Mouse (Mus musculus): ENCODE results near the gene Ddx39. TPM values are rescaled to one million over a fixed set of nuclear protein-coding genes. Genes with fewer than 3 reads are reported as not detected.

The Ddx39 gene
- polyA plus RNA-seq, 1 experiment from 2014 or later = 92.4 TPM

GRCm38 (mm10) chr8:83714676-83715030 is 324 bp upstream of the Ddx39 start:
- Histone ChIP-seq H3K9me3 (replicated peaks; ENCODE audit: control insufficient read depth, low read length, poor library complexity, severe bottlenecking) (no peaks in the 10 kb centered on the region), H3K36me3 (ENCODE audit: control insufficient read depth, insufficient read depth, low read length) (no peaks in the 10 kb centered on the region), H3K27me3 (ENCODE audit: control insufficient read depth, insufficient read depth, low read depth, low read length) (no peaks in the 10 kb centered on the region), H3K4me2 (ENCODE audit: low read length) (peak overlapping the region; percentile 54), H3K4me1 (ENCODE audit: control insufficient read depth, insufficient read depth, low read length) (peaks cover 17% of the 10 kb centered on the region), H3K9ac (ENCODE audit: low read depth, low read length) (no peak overlapping the region), H3K27ac (ENCODE audit: low read length) (peak overlapping the region; percentile 53), H3K4me3 (ENCODE audit: low read depth, low read length) (peak overlapping the region; percentile 92)
- ATAC-seq = no peak
- WGBS = 24% methylated on average over 8 of the region's 8 CpGs

GRCm38 (mm10) chr8:83715771-83716170 is 794 bp downstream of the Ddx39 start:
- H3K4me3 ChIP-seq (ENCODE audit: low read depth, low read length) = peak overlapping the region; percentile 92
- H3K4me1 ChIP-seq (ENCODE audit: control insufficient read depth, insufficient read depth, low read length) = peaks cover 17% of the 10 kb centered on the region
- no peaks in the 10 kb centered on the region for H3K9me3 ChIP-seq (replicated peaks; ENCODE audit: control insufficient read depth, low read length, poor library complexity, severe bottlenecking)
- ATAC-seq = no peak
- peaks cover 5% of the 10 kb centered on the region for H3K36me3 ChIP-seq (ENCODE audit: control insufficient read depth, insufficient read depth, low read length)
- WGBS = 1% methylated on average over 17 of the region's 17 CpGs
- peak overlapping the region; percentile 67 for H3K9ac ChIP-seq (ENCODE audit: low read depth, low read length)
- peak overlapping the region; percentile 95 for H3K27ac ChIP-seq (ENCODE audit: low read length)
- no peaks in the 10 kb centered on the region for H3K27me3 ChIP-seq (ENCODE audit: control insufficient read depth, insufficient read depth, low read depth, low read length)
- peak overlapping the region; percentile 68 for H3K4me2 ChIP-seq (ENCODE audit: low read length)

GRCm38 (mm10) chr8:83716563-83716962 is 1.6 kb downstream of the Ddx39 start:
- no peak overlapping the region for H3K27ac ChIP-seq (ENCODE audit: low read length)
- H3K9ac ChIP-seq (ENCODE audit: low read depth, low read length) = no peak overlapping the region
- no peaks in the 10 kb centered on the region for H3K9me3 ChIP-seq (replicated peaks; ENCODE audit: control insufficient read depth, low read length, poor library complexity, severe bottlenecking)
- 67% methylated on average over 2 of the region's 2 CpGs for WGBS
- peak overlapping the region; percentile 92 for H3K4me3 ChIP-seq (ENCODE audit: low read depth, low read length)
- ATAC-seq = no peak
- peaks cover 13% of the 10 kb centered on the region for H3K36me3 ChIP-seq (ENCODE audit: control insufficient read depth, insufficient read depth, low read length)
- H3K4me1 ChIP-seq (ENCODE audit: control insufficient read depth, insufficient read depth, low read length) = peaks cover 17% of the 10 kb centered on the region
- peak overlapping the region; percentile 68 for H3K4me2 ChIP-seq (ENCODE audit: low read length)
- H3K27me3 ChIP-seq (ENCODE audit: control insufficient read depth, insufficient read depth, low read depth, low read length) = no peaks in the 10 kb centered on the region

GRCm38 (mm10) chr8:83719048-83719447 is 4.1 kb downstream of the Ddx39 start:
- H3K9ac ChIP-seq (ENCODE audit: low read depth, low read length) = no peak overlapping the region
- no peak overlapping the region for H3K4me2 ChIP-seq (ENCODE audit: low read length)
- no peak overlapping the region for H3K27ac ChIP-seq (ENCODE audit: low read length)
- WGBS = 94% methylated on average over 2 of the region's 2 CpGs
- H3K4me3 ChIP-seq (ENCODE audit: low read depth, low read length) = no peak overlapping the region
- no peaks in the 10 kb centered on the region for H3K9me3 ChIP-seq (replicated peaks; ENCODE audit: control insufficient read depth, low read length, poor library complexity, severe bottlenecking)
- H3K4me1 ChIP-seq (ENCODE audit: control insufficient read depth, insufficient read depth, low read length) = peaks cover 17% of the 10 kb centered on the region
- no peaks in the 10 kb centered on the region for H3K27me3 ChIP-seq (ENCODE audit: control insufficient read depth, insufficient read depth, low read depth, low read length)
- ATAC-seq = no peak
- H3K36me3 ChIP-seq (ENCODE audit: control insufficient read depth, insufficient read depth, low read length) = peaks cover 32% of the 10 kb centered on the region

GRCm38 (mm10) chr8:83719693-83720092 is 4.7 kb downstream of the Ddx39 start:
- Histone ChIP-seq H3K27ac (ENCODE audit: low read length) (no peak overlapping the region), H3K4me1 (ENCODE audit: control insufficient read depth, insufficient read depth, low read length) (peaks cover 17% of the 10 kb centered on the region), H3K36me3 (ENCODE audit: control insufficient read depth, insufficient read depth, low read length) (peaks cover 32% of the 10 kb centered on the region), H3K9ac (ENCODE audit: low read depth, low read length) (no peak overlapping the region), H3K27me3 (ENCODE audit: control insufficient read depth, insufficient read depth, low read depth, low read length) (no peaks in the 10 kb centered on the region), H3K4me3 (ENCODE audit: low read depth, low read length) (no peak overlapping the region), H3K9me3 (replicated peaks; ENCODE audit: control insufficient read depth, low read length, poor library complexity, severe bottlenecking) (no peaks in the 10 kb centered on the region), H3K4me2 (ENCODE audit: low read length) (no peak overlapping the region)
- WGBS = 81% methylated on average over 2 of the region's 2 CpGs
- no peak for ATAC-seq

GRCm38 (mm10) chr8:83721405-83722025 is 6.5 kb downstream of the Ddx39 start:
- Histone ChIP-seq H3K27ac (ENCODE audit: low read length) (no peak overlapping the region), H3K4me2 (ENCODE audit: low read length) (no peak overlapping the region), H3K4me3 (ENCODE audit: low read depth, low read length) (no peak overlapping the region), H3K9me3 (replicated peaks; ENCODE audit: control insufficient read depth, low read length, poor library complexity, severe bottlenecking) (no peaks in the 10 kb centered on the region), H3K9ac (ENCODE audit: low read depth, low read length) (no peak overlapping the region), H3K36me3 (ENCODE audit: control insufficient read depth, insufficient read depth, low read length) (peaks cover 38% of the 10 kb centered on the region), H3K4me1 (ENCODE audit: control insufficient read depth, insufficient read depth, low read length) (peaks cover 10% of the 10 kb centered on the region), H3K27me3 (ENCODE audit: control insufficient read depth, insufficient read depth, low read depth, low read length) (no peaks in the 10 kb centered on the region)
- 92% methylated on average over 25 of the region's 25 CpGs for WGBS
- ATAC-seq = no peak

GRCm38 (mm10) chr8:83722631-83723030 is 7.7 kb downstream of the Ddx39 start:
- Histone ChIP-seq H3K27ac (ENCODE audit: low read length) (no peak overlapping the region), H3K4me2 (ENCODE audit: low read length) (no peak overlapping the region), H3K27me3 (ENCODE audit: control insufficient read depth, insufficient read depth, low read depth, low read length) (no peaks in the 10 kb centered on the region), H3K4me3 (ENCODE audit: low read depth, low read length) (no peak overlapping the region), H3K9ac (ENCODE audit: low read depth, low read length) (no peak overlapping the region), H3K4me1 (ENCODE audit: control insufficient read depth, insufficient read depth, low read length) (no peaks in the 10 kb centered on the region; the same call in 1 of the 2 replicates), H3K36me3 (ENCODE audit: control insufficient read depth, insufficient read depth, low read length) (peaks cover 38% of the 10 kb centered on the region), H3K9me3 (replicated peaks; ENCODE audit: control insufficient read depth, low read length, poor library complexity, severe bottlenecking) (no peaks in the 10 kb centered on the region)
- no peak for ATAC-seq
- WGBS = 88% methylated on average over 12 of the region's 12 CpGs

- H3K9me3 ChIP-seq (replicated peaks; ENCODE audit: control insufficient read depth, low read length, poor library complexity, severe bottlenecking) = no peaks in the 10 kb centered on the region
- no peak overlapping the region for H3K27ac ChIP-seq (ENCODE audit: low read length)
- H3K9ac ChIP-seq (ENCODE audit: low read depth, low read length) = no peak overlapping the region
- 82% methylated on average over 11 of the region's 11 CpGs for WGBS
- no peaks in the 10 kb centered on the region for H3K27me3 ChIP-seq (ENCODE audit: control insufficient read depth, insufficient read depth, low read depth, low read length)
- H3K4me3 ChIP-seq (ENCODE audit: low read depth, low read length) = no peak overlapping the region
- H3K36me3 ChIP-seq (ENCODE audit: control insufficient read depth, insufficient read depth, low read length) = peaks cover 38% of the 10 kb centered on the region
- H3K4me2 ChIP-seq (ENCODE audit: low read length) = no peak overlapping the region
- no peak for ATAC-seq
- no peaks in the 10 kb centered on the region for H3K4me1 ChIP-seq (ENCODE audit: control insufficient read depth, insufficient read depth, low read length)
Measured at GRCm38 (mm10) chr8:83723447-83724083, 8.6 kb downstream of the Ddx39 start.

GRCm38 (mm10) chr8:83724697-83725482 is 9.9 kb downstream of the Ddx39 start:
- Histone ChIP-seq H3K9me3 (replicated peaks; ENCODE audit: control insufficient read depth, low read length, poor library complexity, severe bottlenecking) (no peaks in the 10 kb centered on the region), H3K4me2 (ENCODE audit: low read length) (no peak overlapping the region), H3K27me3 (ENCODE audit: control insufficient read depth, insufficient read depth, low read depth, low read length) (no peaks in the 10 kb centered on the region), H3K4me1 (ENCODE audit: control insufficient read depth, insufficient read depth, low read length) (no peaks in the 10 kb centered on the region), H3K4me3 (ENCODE audit: low read depth, low read length) (no peak overlapping the region), H3K27ac (ENCODE audit: low read length) (no peak overlapping the region), H3K9ac (ENCODE audit: low read depth, low read length) (no peak overlapping the region), H3K36me3 (ENCODE audit: control insufficient read depth, insufficient read depth, low read length) (peaks cover 38% of the 10 kb centered on the region)
- WGBS = 44% methylated on average over 15 of the region's 15 CpGs
- ATAC-seq = peak; percentile 40

Measured in midbrain, embryonic 16.5 days (tissue).